Mouse (Mus musculus) ES-E14 (cell line): Measurements from ENCODE around the gene Tvp23a.

Experiments used
- HCFC1 ChIP-seq: IDR thresholded peaks from 2 replicates; pipeline ENCODE4 v1.6.1; 2012; ENCODE audit warnings: low read length, inconsistent platforms, borderline replicate concordance; ENCODE audit not compliant: insufficient read depth
- ZC3H11A ChIP-seq: IDR thresholded peaks from 2 replicates; pipeline ENCODE4 v1.6.1; 2012; ENCODE audit warnings: low read depth, mild to moderate bottlenecking, inconsistent platforms, low read length, borderline replicate concordance
- ZNF384 ChIP-seq: IDR thresholded peaks from 2 replicates; pipeline ENCODE4 v1.6.1; 2012; ENCODE audit warnings: low read depth, low read length, inconsistent platforms

GRCm38 (mm10) chr16:10447781-10448180 is 619 bp upstream of the Tvp23a start:
- TF ChIP-seq ZNF384: no peak
- no peak for TF ChIP-seq ZC3H11A
- no peak for TF ChIP-seq HCFC1
